Mouse (Mus musculus) intestine, embryonic 14.5 days (tissue): ENCODE data around the gene Cmklr1. TPM values are rescaled to one million over a fixed set of nuclear protein-coding genes. Genes with fewer than 3 reads are reported as not detected.

Experiments
- ATAC-seq: fragments of 200-750 bp; cut with Nextera tagmentation; replicated peaks from 2 replicates; pipeline ENCODE4 v1.8.0; 2017; ENCODE audit warnings: low read depth, moderate number of reproducible peaks, moderate TSS enrichment, moderate library complexity; ENCODE audit not compliant: low FRiP score, low TSS enrichment
- DNase-seq: peaks from one replicate; pipeline ENCODE4 v3.0.0-alpha.2; 2018; ENCODE audit warnings: low spot score
- H3K27ac ChIP-seq: fragments of 300-500 bp; sonication (generic); 2 replicates; pipeline ENCODE4 v1.5.1; 2014; ENCODE audit warnings: low read depth, mild to moderate bottlenecking, control low read depth
- H3K27me3 ChIP-seq: fragments of 300-500 bp; sonication (generic); replicated peaks from 2 replicates; pipeline ENCODE4 v1.6.1; 2014; ENCODE audit warnings: low read length, control low read depth; ENCODE audit not compliant: control insufficient read depth, insufficient read depth
- H3K36me3 ChIP-seq: fragments of 300-500 bp; sonication (generic); 2 replicates; pipeline ENCODE4 v1.6.1; 2014; ENCODE audit warnings: low read length, control low read depth; ENCODE audit not compliant: control insufficient read depth, insufficient read depth
- H3K4me1 ChIP-seq: fragments of 300-500 bp; sonication (generic); replicated peaks from 2 replicates; pipeline ENCODE4 v1.6.1; 2014; ENCODE audit warnings: low read length, control low read depth, mixed read lengths; ENCODE audit not compliant: control insufficient read depth, insufficient read depth
- H3K4me2 ChIP-seq: fragments of 300-500 bp; sonication (generic); 2 replicates; pipeline ENCODE4 v1.6.1; 2014; ENCODE audit warnings: low read length
- H3K4me3 ChIP-seq: fragments of 300-500 bp; sonication (generic); 2 replicates; pipeline ENCODE4 v1.5.1; 2014; ENCODE audit warnings: low read depth, low read length, control low read depth, mixed read lengths
- H3K9ac ChIP-seq: fragments of 300-500 bp; sonication (generic); 2 replicates; pipeline ENCODE4 v1.6.1; 2014; ENCODE audit warnings: mild to moderate bottlenecking, low read length
- H3K9me3 ChIP-seq: fragments of 300-500 bp; sonication (generic); 2 replicates; pipeline ENCODE4 v1.6.1; 2016; ENCODE audit warnings: low read length, control low read depth; ENCODE audit not compliant: control insufficient read depth
- WGBS: fragments of 180-500 bp; shearing (Covaris S2); extraction: QIAGEN DNeasy Blood & Tissue Kit; methylation state at CpG from one replicate; pipeline ENCODE4 v1.1.7; 2014; 5-methylcytosine and 5-hydroxymethylcytosine counted together
- polyA plus RNA-seq: library from polyadenylated mRNA; unstranded; fragments of >200 nt; fragmentation: Nextera tagmentation; extraction: Ambion mirVana; gene quantifications from 2 replicates; pipeline ENCODE4 v1.2.1, GENCODE M21; 2014

Gene Cmklr1
- polyA plus RNA-seq, 1 experiment from 2014 or later = 2.4 TPM

DNA sequence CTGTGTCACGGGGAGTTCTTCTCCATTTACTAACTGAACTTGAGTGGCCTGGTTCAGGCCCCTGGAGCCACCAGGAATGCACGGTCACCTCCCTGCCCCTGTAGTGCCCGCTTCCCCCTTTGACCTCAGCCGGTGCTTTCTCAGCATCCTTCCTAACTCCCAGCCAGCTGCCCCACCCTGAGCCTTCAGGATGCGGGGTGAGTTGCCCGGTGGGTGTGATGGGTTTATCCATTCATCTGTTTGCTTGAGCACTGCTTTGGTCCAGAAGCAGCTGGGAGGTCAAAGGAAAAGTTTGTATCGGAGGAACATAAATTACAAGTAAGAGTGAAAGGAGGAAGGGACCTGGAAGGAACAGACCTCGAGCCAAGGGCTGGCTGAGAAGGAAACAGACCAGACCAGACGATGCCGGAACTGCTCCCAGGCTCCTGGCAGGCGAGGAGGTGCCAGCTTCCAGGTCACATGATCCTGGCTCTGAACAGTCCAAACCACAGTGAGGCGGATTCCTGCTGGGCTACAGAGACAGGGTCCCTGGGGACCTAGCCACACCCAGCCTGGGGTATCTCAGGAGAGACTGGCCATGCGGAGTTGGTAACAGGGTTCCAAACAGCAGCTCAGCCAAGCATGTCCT is 16.1 kb downstream of the Cmklr1 start:
- ATAC-seq = no peak
- H3K4me2 ChIP-seq = no peak overlapping the region

GRCm38 (mm10) chr5:113633037-113633714 is 17.1 kb downstream of the Cmklr1 start:
- H3K4me3 ChIP-seq = no peak overlapping the region

More for the DNA sequence above, 16.1 kb downstream of the Cmklr1 start:
- H3K36me3 ChIP-seq = no peaks in the 10 kb centered on the region
- H3K27me3 ChIP-seq = no peaks in the 10 kb centered on the region
- H3K4me3 ChIP-seq = no peak overlapping the region
- H3K27ac ChIP-seq = no peak overlapping the region
- H3K4me1 ChIP-seq = peaks cover 23% of the 10 kb centered on the region
- no peak for DNase-seq
- WGBS = 38% methylated on average over 13 of the region's 13 CpGs
- H3K9ac ChIP-seq = no peak overlapping the region
- H3K9me3 ChIP-seq = no peaks in the 10 kb centered on the region

GRCm38 (mm10) chr5:113630116-113630515 is 20.1 kb downstream of the Cmklr1 start:
- H3K27ac ChIP-seq = no peak overlapping the region
- no peak overlapping the region for H3K4me3 ChIP-seq
- no peaks in the 10 kb centered on the region for H3K27me3 ChIP-seq
- no peak overlapping the region for H3K4me2 ChIP-seq
- ATAC-seq (no peak), DNase-seq (no peak)
- 59% methylated on average over 10 of the region's 10 CpGs for WGBS
- no peaks in the 10 kb centered on the region for H3K36me3 ChIP-seq
- H3K9ac ChIP-seq = no peak overlapping the region
- H3K9me3 ChIP-seq = no peaks in the 10 kb centered on the region
- peaks cover 35% of the 10 kb centered on the region for H3K4me1 ChIP-seq

More at GRCm38 (mm10) chr5:113633037-113633714, 17.1 kb downstream of the Cmklr1 start:
- Histone ChIP-seq H3K9ac (no peak overlapping the region), H3K4me2 (no peak overlapping the region), H3K9me3 (no peaks in the 10 kb centered on the region), H3K36me3 (no peaks in the 10 kb centered on the region), H3K27ac (no peak overlapping the region), H3K4me1 (peaks cover 25% of the 10 kb centered on the region), H3K27me3 (no peaks in the 10 kb centered on the region)
- DNase-seq (no peak), ATAC-seq (no peak)
- WGBS = 14% methylated on average over 9 of the region's 9 CpGs

- H3K9me3 ChIP-seq = no peaks in the 10 kb centered on the region
- ATAC-seq = no peak
- H3K4me2 ChIP-seq = no peak overlapping the region
- no peak overlapping the region for H3K27ac ChIP-seq
- peaks cover 32% of the 10 kb centered on the region for H3K4me1 ChIP-seq
- no peak overlapping the region for H3K4me3 ChIP-seq
- WGBS = 87% methylated on average over 3 of the region's 3 CpGs
- H3K36me3 ChIP-seq = no peaks in the 10 kb centered on the region
- DNase-seq = no peak
- no peak overlapping the region for H3K9ac ChIP-seq
- no peaks in the 10 kb centered on the region for H3K27me3 ChIP-seq
These were observed 21.0 kb downstream of the Cmklr1 start for GRCm38 (mm10) chr5:113629248-113629647.

DNA sequence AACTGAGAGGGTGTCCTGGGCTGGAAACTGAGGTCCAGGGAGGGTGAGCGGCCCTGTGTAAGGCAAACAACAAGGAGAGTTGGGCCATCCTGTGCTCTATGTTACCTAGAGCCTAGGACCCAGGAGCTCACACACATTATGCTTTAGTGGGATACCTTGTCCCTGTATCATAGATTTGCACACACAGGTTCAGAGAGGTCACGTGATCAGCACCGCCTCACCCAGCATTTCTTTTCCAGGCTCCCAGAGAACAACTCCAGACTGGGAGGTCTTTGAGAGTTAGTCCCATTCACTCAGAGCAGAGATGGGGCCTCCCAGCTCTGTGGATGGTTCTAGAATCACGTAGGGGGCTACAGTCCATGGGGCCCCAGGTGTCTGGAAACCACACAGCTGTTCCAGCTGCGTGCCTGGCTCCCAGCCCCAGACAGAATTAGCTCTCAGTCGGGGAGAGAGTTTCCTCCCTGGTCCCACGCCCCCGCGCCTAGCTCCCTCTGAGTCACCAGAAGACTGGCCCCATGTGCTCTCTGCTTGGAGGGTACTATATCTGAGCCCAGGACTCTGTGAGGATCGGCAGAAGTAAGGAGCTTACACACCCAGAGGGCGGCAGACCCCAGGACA is 22.3 kb downstream of the Cmklr1 start:
- no peak for DNase-seq
- no peak overlapping the region for H3K4me2 ChIP-seq
- 0 out of 2 replicates have a peak, but pooled peaks have one; percentile 28 for ATAC-seq
- WGBS = 35% methylated on average over 11 of the region's 11 CpGs
- no peaks in the 10 kb centered on the region for H3K36me3 ChIP-seq
- no peak overlapping the region for H3K4me3 ChIP-seq
- H3K9me3 ChIP-seq = no peaks in the 10 kb centered on the region
- no peak overlapping the region for H3K27ac ChIP-seq
- no peaks in the 10 kb centered on the region for H3K27me3 ChIP-seq
- no peak overlapping the region for H3K9ac ChIP-seq
- peaks cover 19% of the 10 kb centered on the region; the same call in 1 of the 2 replicates for H3K4me1 ChIP-seq

- Histone ChIP-seq H3K4me3 (no peak overlapping the region), H3K4me2 (no peak overlapping the region), H3K9me3 (no peaks in the 10 kb centered on the region), H3K9ac (no peak overlapping the region), H3K36me3 (no peaks in the 10 kb centered on the region), H3K27ac (no peak overlapping the region), H3K4me1 (peaks cover 15% of the 10 kb centered on the region; the same call in 1 of the 2 replicates), H3K27me3 (no peaks in the 10 kb centered on the region)
- WGBS = 82% methylated on average over 5 of the region's 5 CpGs
- ATAC-seq (no peak), DNase-seq (no peak)
These were observed 23.2 kb downstream of the Cmklr1 start for GRCm38 (mm10) chr5:113626991-113627390.

DNA sequence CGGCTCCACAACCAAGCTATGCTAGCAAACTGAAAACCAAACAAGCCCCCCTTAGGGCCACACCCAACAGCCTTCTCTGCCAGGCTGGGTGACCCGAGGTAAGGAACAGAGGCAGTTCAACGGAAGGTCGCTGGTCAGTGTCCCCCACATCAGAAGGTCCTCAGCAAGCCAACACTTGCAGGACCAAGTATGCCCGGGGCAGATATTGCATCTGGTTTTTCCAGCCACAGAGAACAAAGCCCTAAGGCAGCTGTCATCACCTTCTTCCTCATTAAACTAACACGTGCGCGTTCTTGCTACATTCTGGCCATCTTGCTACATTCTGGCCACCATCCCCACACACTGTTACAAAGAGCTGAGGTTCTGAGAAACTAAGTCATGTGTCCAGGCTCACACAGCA is 23.9 kb downstream of the Cmklr1 start:
- Histone ChIP-seq H3K4me1 (peaks cover 15% of the 10 kb centered on the region; the same call in 1 of the 2 replicates), H3K4me2 (no peak overlapping the region), H3K9me3 (no peaks in the 10 kb centered on the region), H3K4me3 (no peak overlapping the region), H3K27me3 (no peaks in the 10 kb centered on the region), H3K36me3 (no peaks in the 10 kb centered on the region), H3K9ac (no peak overlapping the region), H3K27ac (no peak overlapping the region)
- ATAC-seq (no peak), DNase-seq (no peak)
- WGBS = 70% methylated on average over 8 of the region's 8 CpGs

DNA sequence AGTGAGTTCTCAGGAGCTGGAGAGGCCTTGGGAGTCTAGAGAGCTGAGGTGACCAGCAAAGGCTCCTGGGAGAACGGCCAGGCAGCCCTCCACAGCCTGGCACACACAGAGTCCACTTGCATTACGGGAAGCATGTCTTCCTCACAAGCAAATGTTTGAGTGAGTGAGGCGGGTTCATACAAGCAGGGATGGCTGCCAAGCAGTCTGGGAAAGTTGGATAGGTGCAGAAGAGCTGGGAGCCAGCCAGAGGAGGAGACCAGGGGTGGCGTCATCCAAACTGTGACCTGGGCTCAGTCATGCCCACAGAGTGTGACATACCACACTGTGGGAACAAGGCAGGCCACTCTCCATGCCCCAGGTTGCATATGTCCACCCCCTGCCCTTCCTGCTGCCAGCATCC is 25.2 kb downstream of the Cmklr1 start:
- H3K36me3 ChIP-seq = no peaks in the 10 kb centered on the region
- no peak for DNase-seq
- ATAC-seq = no peak
- WGBS = 79% methylated on average over 4 of the region's 4 CpGs
- no peak overlapping the region for H3K9ac ChIP-seq
- H3K4me3 ChIP-seq = no peak overlapping the region
- no peaks in the 10 kb centered on the region for H3K9me3 ChIP-seq
- no peaks in the 10 kb centered on the region for H3K27me3 ChIP-seq
- H3K4me1 ChIP-seq = peaks cover 13% of the 10 kb centered on the region; the same call in 1 of the 2 replicates
- H3K27ac ChIP-seq = no peak overlapping the region
- no peak overlapping the region for H3K4me2 ChIP-seq
